Mouse (Mus musculus): ENCODE data around the gene Fgfr2. TPM values are rescaled to one million over a fixed set of nuclear protein-coding genes. Genes with fewer than 3 reads are reported as not detected.

Gene Fgfr2
- polyA plus RNA-seq, 1 experiment from 2014 or later, result 33.9 TPM

DNA sequence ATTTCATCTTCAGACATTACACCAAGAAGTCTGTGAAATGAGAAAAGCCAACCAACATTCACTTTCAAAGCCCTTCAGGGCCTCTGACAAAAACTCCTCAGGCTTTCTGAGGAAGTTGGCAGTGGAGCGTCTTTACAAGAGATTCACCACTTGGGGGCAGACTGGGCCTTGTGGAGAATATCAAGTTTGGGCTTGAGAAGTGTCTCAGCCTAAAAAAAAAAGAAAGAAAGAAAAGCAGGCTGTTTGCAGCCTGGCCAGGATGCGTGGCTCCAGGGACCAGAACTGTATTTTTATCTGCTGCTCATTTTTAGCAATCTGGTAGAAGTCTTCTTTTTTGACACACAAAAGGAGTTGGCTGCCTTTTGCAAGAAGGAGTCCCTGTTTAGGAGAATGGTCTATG is 1223.8 kb downstream of the Fgfr2 start:
- Histone ChIP-seq H3K9ac (no peak overlapping the region), H3K4me1 (replicated peaks) (peaks cover 4% of the 10 kb centered on the region; the same call in 1 of the 2 replicates), H3K9me3 (peaks cover 10% of the 10 kb centered on the region), H3K4me3 (no peak overlapping the region), H3K27me3 (peaks cover 2% of the 10 kb centered on the region; the same call in 1 of the 2 replicates), H3K4me2 (no peak overlapping the region), H3K27ac (no peak overlapping the region), H3K36me3 (no peaks in the 10 kb centered on the region)
- 7% methylated on average over 2 of the region's 2 CpGs for WGBS
- no peak for ATAC-seq (ENCODE audit: low FRiP score)

DNA sequence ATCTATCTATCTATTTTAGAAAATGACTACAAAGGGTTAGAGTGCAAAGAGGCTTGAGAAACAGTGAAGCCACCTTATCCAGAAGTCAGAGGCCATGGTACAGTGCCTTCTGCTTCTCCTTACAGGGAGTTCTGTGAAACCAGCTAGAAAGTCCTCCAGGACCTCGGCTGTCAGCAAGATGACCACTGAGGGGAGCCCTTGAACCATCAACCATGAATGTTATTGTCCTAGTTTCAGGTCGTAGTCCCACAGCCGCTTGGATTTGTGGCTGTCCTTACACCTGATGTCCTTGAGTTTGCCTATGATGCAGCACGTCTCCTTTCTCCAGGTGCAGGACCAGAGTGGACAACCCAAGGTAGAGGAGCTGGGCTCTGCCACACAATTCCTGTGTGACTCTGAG is 1225.9 kb downstream of the Fgfr2 start:
- H3K9ac ChIP-seq, result no peak overlapping the region
- ATAC-seq (ENCODE audit: low FRiP score), result no peak
- no peak overlapping the region for H3K4me2 ChIP-seq
- peaks cover 4% of the 10 kb centered on the region; the same call in 1 of the 2 replicates for H3K4me1 ChIP-seq (replicated peaks)
- H3K9me3 ChIP-seq, result peaks cover 11% of the 10 kb centered on the region
- H3K27me3 ChIP-seq, result peaks cover 5% of the 10 kb centered on the region
- no peaks in the 10 kb centered on the region for H3K36me3 ChIP-seq
- no peak overlapping the region for H3K27ac ChIP-seq
- 32% methylated on average over 4 of the region's 4 CpGs for WGBS
- H3K4me3 ChIP-seq, result no peak overlapping the region

DNA sequence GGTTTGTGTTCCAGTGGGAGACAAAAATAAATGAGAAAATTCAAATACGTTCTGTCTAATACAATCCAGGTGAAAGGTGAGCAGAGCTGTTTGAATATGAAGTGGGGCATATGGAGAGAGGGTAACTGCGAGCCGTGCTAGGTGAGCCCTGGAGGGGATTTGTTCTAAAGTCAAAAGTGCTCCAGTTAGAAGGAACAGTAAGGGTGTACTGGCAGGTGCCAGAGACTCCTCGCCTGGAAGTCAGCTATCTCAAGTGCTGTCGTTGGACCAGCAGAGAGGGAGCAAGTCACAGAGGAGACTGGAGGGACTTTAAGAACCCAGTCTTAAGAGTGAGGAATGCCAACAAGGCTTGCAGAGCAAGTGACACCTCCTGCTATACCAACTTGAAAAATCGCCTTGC is 1240.3 kb downstream of the Fgfr2 start:
- no peak for ATAC-seq (ENCODE audit: low FRiP score)
- no peak overlapping the region for H3K4me2 ChIP-seq
- H3K9ac ChIP-seq, result no peak overlapping the region
- H3K27ac ChIP-seq, result no peak overlapping the region
- no peak overlapping the region for H3K4me3 ChIP-seq
- peaks cover 65% of the 10 kb centered on the region for H3K27me3 ChIP-seq
- no peaks in the 10 kb centered on the region for H3K9me3 ChIP-seq
- WGBS, result 73% methylated on average over 6 of the region's 6 CpGs
- H3K4me1 ChIP-seq (replicated peaks), result no peaks in the 10 kb centered on the region
- no peaks in the 10 kb centered on the region for H3K36me3 ChIP-seq

DNA sequence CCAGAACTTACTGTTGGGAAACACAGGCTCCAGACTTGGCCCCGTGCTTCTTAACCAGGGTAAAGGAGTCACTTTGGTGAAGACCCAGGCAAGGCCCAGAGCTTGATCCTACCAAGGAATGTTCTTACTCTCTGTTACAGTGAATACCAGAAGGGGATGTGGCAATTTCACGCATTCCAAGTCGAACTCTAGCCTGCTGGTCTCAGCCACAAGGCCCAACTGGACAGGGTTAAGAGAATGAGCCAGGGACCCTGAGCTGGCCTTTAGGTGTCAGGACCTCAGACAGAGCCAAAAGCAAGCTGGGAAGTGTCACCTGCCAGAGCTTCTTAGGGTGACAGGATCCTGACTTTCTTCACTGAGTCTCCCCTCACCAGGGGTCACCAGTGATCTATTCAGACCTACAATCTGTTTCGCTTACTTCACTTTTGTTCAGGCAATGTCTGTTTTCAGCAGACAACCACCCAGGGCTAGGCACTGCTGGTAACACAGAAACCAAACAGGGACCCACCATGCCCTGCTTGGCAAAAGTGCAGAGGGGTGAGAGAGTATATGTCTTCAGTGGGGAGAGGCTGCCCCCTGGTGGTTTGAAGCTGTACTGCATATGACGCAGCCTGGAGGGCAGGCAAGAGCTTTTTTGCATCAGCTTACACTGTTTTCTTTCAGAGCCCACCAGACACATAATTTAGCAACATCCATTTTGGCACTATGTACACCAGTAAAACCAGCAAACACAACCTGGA is 1241.1 kb downstream of the Fgfr2 start:
- H3K4me1 ChIP-seq (replicated peaks), result no peaks in the 10 kb centered on the region
- no peak overlapping the region for H3K9ac ChIP-seq
- WGBS, result 52% methylated on average over 5 of the region's 5 CpGs
- H3K36me3 ChIP-seq, result no peaks in the 10 kb centered on the region
- no peak overlapping the region for H3K4me2 ChIP-seq
- H3K27ac ChIP-seq, result no peak overlapping the region
- no peak overlapping the region for H3K4me3 ChIP-seq
- no peaks in the 10 kb centered on the region for H3K9me3 ChIP-seq
- peaks cover 59% of the 10 kb centered on the region for H3K27me3 ChIP-seq
- no peak for ATAC-seq (ENCODE audit: low FRiP score)

DNA sequence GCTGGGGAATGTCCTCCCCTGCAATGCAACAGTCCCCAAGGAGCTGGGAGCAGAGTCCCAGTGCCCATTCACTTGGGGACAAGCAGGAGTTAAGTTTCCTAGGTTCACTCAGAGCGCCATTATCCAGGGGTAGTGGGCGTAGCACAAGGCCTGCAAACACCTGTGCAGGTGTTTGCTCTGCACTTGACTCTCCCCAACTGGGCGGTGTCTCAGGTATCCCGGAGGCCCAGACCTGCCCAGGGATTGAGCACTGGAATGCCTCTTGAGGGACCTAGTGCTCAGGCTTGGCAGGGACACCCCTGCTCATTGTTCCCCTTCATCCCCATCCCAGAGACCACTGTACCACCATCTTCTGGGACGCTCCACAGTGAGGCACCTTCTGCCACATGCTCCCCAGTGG is 1243.0 kb downstream of the Fgfr2 start:
- H3K4me3 ChIP-seq, result no peak overlapping the region
- no peak overlapping the region for H3K27ac ChIP-seq
- H3K4me2 ChIP-seq, result no peak overlapping the region
- H3K4me1 ChIP-seq (replicated peaks), result no peaks in the 10 kb centered on the region
- H3K27me3 ChIP-seq, result peaks cover 44% of the 10 kb centered on the region
- WGBS, result 90% methylated on average over 5 of the region's 5 CpGs
- no peaks in the 10 kb centered on the region for H3K36me3 ChIP-seq
- H3K9me3 ChIP-seq, result no peaks in the 10 kb centered on the region
- H3K9ac ChIP-seq, result no peak overlapping the region
- ATAC-seq (ENCODE audit: low FRiP score), result no peak

DNA sequence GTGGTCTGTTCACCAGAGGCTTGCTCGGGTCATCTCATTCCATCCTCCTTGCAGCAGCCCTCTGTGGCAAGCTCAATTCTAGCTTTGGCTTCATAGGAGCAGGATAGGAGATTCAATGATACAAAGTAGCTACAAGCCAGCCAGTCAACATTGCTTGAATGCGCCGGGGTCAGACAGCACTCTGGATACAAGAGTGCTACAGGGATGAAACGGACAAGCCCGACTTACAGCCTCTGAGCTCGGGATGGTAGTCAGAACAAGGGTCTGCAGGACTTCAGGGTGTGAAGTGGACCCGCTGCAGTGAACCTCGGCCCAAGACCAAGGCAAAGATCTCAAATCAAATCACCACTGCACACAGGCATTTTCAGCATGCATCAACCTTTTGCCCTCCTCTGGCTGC is 1244.3 kb downstream of the Fgfr2 start:
- 78% methylated on average over 8 of the region's 8 CpGs for WGBS
- no peak for ATAC-seq (ENCODE audit: low FRiP score)
- Histone ChIP-seq H3K9me3 (no peaks in the 10 kb centered on the region), H3K27me3 (peaks cover 43% of the 10 kb centered on the region), H3K4me1 (replicated peaks) (no peaks in the 10 kb centered on the region), H3K36me3 (no peaks in the 10 kb centered on the region), H3K27ac (no peak overlapping the region), H3K4me3 (no peak overlapping the region), H3K9ac (no peak overlapping the region), H3K4me2 (no peak overlapping the region)

DNA sequence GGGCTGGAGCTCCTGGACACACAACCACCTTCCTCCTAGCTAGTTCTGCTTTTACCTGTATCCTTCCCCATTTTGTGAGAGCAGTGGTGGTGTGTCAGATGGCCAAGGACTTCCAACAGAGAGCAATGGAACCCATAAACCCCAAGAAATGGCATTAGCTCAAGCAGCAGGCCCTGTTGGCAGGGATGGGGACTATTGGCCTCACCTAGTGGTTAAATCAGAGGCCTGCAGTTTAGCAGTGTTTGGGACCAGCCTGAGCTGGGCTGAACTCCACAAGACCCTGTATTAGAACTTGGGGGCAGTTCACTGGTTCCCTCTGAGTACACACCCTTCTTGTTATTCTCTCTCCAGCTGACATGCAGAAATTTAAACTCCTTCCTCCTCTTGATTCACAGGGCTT is 1262.0 kb downstream of the Fgfr2 start:
- Histone ChIP-seq H3K9ac (no peak overlapping the region), H3K4me1 (replicated peaks) (no peaks in the 10 kb centered on the region), H3K4me3 (no peak overlapping the region), H3K4me2 (no peak overlapping the region), H3K27me3 (peaks cover 22% of the 10 kb centered on the region; the same call in 1 of the 2 replicates), H3K36me3 (no peaks in the 10 kb centered on the region), H3K9me3 (peaks cover 5% of the 10 kb centered on the region; the same call in 1 of the 2 replicates), H3K27ac (no peak overlapping the region)
- ATAC-seq (ENCODE audit: low FRiP score), result no peak

DNA sequence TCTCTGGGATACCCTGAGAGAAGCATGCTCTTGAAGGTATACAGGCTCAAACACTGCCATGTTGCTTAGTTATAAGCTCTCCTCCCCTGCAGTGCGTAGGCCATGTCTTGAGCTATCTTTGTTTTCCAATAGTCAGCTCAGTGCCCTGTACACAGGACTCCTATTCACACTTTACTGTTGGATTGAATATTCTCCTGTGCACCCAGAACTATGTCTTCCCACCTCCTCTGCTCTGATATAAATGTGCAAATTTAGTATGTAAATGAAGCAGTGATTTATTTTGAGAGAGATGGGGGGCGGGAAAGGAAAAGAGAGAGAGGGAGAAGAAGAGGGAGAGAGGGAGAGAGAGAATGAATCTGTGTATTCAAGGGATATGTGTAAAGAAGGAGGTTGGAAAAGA is 1267.5 kb downstream of the Fgfr2 start:
- WGBS, result 83% methylated on average over 2 of the region's 2 CpGs
- Histone ChIP-seq H3K36me3 (no peaks in the 10 kb centered on the region), H3K9me3 (peaks cover 5% of the 10 kb centered on the region; the same call in 1 of the 2 replicates), H3K27ac (no peak overlapping the region), H3K27me3 (peaks cover 13% of the 10 kb centered on the region; the same call in 1 of the 2 replicates), H3K9ac (no peak overlapping the region), H3K4me2 (no peak overlapping the region), H3K4me1 (replicated peaks) (peaks cover 2% of the 10 kb centered on the region; the same call in 1 of the 2 replicates), H3K4me3 (no peak overlapping the region)
- no peak for ATAC-seq (ENCODE audit: low FRiP score)

DNA sequence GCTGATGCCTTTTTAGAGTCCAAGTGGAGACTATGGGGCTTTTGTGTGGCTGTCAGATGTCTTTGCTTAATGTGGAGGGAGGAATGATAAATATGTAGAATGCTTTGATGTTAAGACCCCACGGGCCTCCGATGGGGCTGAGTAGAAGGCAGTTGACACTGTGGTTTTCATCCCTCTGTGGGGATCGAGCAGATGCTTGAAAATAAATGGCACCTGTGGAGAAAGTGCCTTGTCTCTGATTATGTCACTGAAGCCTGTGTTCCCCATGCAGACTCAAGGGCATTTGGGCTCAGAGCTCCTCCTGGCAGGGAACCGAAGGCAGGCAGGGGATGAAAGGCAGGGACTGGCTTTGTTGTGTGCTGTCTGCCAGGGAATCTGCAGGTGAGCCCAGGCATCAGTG is 1272.6 kb downstream of the Fgfr2 start:
- Histone ChIP-seq H3K36me3 (no peaks in the 10 kb centered on the region), H3K9me3 (no peaks in the 10 kb centered on the region), H3K4me3 (no peak overlapping the region), H3K4me1 (replicated peaks) (peaks cover 25% of the 10 kb centered on the region), H3K4me2 (no peak overlapping the region), H3K9ac (no peak overlapping the region), H3K27me3 (peaks cover 6% of the 10 kb centered on the region; the same call in 1 of the 2 replicates), H3K27ac (no peak overlapping the region)
- 10% methylated on average over 4 of the region's 4 CpGs for WGBS
- ATAC-seq (ENCODE audit: low FRiP score), result no peak

DNA sequence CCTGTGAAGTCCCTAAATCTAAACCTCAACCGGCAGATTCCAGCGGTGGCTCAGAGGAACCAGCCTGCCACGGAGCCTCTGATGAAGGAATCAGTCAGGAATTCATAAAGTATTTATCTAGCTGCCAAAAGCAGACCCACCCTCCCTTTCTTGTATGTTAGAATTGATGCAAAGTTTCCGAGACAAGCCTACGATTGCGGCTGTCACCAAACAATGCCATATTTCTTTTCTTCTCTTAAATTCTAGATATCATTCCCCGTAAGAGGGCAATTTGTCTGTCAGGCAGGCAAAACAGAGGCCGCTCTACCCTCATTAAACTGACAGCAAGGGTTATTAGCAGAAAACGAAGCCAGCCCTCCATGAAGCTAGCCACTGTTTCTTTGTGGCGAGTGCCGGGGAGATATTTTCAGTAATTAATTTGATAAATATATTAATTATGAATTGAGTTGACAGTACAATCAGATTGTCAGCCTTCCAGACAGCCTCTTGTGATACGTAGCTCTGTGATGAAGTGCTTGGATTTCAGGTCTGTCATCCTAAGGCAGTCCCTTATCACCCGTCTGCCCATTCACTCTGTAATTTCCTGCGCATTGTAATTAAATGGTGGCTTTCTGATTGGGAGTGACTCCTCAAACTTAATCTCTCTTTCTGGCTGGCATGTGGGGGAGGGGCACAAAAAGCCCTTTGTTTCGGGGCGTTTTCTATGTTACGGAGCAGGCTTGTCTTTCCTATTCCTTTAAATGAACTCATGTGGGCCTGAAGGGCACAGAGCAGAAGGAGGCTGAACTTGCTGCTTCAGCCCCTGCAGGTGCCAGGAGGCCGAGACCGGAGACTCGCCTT is 1276.9 kb downstream of the Fgfr2 start:
- Histone ChIP-seq H3K27ac (peak overlapping the region; percentile 63), H3K4me1 (replicated peaks) (peaks cover 31% of the 10 kb centered on the region), H3K4me3 (no peak overlapping the region), H3K9me3 (no peaks in the 10 kb centered on the region), H3K36me3 (no peaks in the 10 kb centered on the region), H3K4me2 (peak overlapping the region; percentile 16; the same call in 1 of the 2 replicates), H3K27me3 (peaks cover 19% of the 10 kb centered on the region; the same call in 1 of the 2 replicates), H3K9ac (no peak overlapping the region)
- 34% methylated on average over 20 of the region's 20 CpGs for WGBS
- ATAC-seq (ENCODE audit: low FRiP score), result peak; percentile 68; the same call in 1 of the 2 replicates

DNA sequence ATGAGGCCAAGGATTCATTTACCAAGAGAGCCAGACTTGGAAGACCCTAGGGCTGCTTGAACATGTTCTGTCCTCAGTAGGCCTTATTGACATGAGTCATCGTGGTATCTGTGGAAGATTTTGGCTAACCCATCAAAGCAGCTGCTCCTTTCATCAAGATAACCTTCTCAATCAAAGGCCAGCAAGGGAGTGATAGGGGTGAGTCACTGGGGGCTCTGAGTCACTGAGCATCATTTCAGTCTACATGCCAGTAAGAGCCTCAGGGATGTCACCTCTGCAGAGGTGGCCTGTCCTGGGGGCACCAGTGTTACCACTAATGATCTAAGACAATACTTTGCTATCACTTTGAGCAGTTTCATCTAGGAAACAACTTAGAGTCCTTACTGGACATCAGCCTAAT is 1292.9 kb downstream of the Fgfr2 start:
- 96% methylated on average over 1 of the region's 1 CpGs for WGBS
- Histone ChIP-seq H3K9ac (no peak overlapping the region), H3K4me2 (no peak overlapping the region), H3K9me3 (no peaks in the 10 kb centered on the region), H3K4me1 (replicated peaks) (no peaks in the 10 kb centered on the region), H3K27ac (no peak overlapping the region), H3K27me3 (0 out of 2 replicates have a peak, but pooled peaks cover 5% of the 10 kb centered on the region), H3K36me3 (no peaks in the 10 kb centered on the region), H3K4me3 (no peak overlapping the region)
- no peak for ATAC-seq (ENCODE audit: low FRiP score)

DNA sequence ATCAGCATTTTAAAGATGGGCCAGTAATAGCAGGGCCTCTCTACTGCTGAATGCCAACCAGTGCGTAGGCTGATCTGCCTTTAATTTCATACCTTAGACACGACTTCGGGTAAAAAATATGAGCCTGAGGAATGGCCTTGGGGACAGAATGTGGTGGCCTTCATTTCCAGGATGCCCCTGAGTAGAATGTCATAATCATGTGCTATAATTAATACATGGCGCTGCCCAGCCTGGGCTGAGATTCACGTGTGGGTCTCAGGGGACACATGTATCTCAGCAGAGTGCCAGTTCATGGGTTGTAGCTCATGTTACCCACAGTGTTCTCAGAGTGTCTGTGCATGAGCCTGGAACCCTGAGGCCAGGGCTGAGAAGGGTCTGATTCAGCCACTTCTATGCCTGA is 1296.3 kb downstream of the Fgfr2 start:
- no peaks in the 10 kb centered on the region for H3K4me1 ChIP-seq (replicated peaks)
- no peaks in the 10 kb centered on the region for H3K36me3 ChIP-seq
- no peak overlapping the region for H3K27ac ChIP-seq
- H3K4me2 ChIP-seq, result no peak overlapping the region
- H3K4me3 ChIP-seq, result no peak overlapping the region
- H3K9ac ChIP-seq, result no peak overlapping the region
- H3K27me3 ChIP-seq, result 0 out of 2 replicates have a peak, but pooled peaks cover 9% of the 10 kb centered on the region
- no peaks in the 10 kb centered on the region for H3K9me3 ChIP-seq
- WGBS, result 63% methylated on average over 5 of the region's 5 CpGs
- ATAC-seq (ENCODE audit: low FRiP score), result no peak
